Mouse (Mus musculus) embryonic facial prominence, embryonic 14.5 days (tissue): Measurements from ENCODE around the gene Dnajc24. TPM values are rescaled to one million over a fixed set of nuclear protein-coding genes. Genes with fewer than 3 reads are reported as not detected.

Experiments
- microRNA-seq: library from miRNA; unstranded; fragments of <30 nt; microRNA quantifications from one replicate; pipeline ENCODE4, GENCODE M21; 2016; ENCODE audit warnings: borderline number of aligned reads
- polyA plus RNA-seq: library from polyadenylated mRNA; unstranded; fragments of >200 nt; fragmentation: Nextera tagmentation; extraction: Ambion mirVana; gene quantifications from 2 replicates; pipeline ENCODE4 v1.2.1, GENCODE M21; 2014

The Dnajc24 gene
- polyA plus RNA-seq, 1 experiment from 2014 or later, result 31.4 TPM

Small RNAs within 50 kb of the gene (microRNA-seq; reads per million reads assigned to microRNA genes)
- gene Gm22002, result not detected

Other genes with a start within 250 kb of the Dnajc24 start
- gene Elp4, start 99.0 kb downstream of the Dnajc24 start, polyA plus RNA-seq, result 28.8 and 32.3 TPM in 2 replicates
- 138 and 145 TPM in 2 replicates for gene Immp1l, start 98.9 kb downstream of the Dnajc24 start, polyA plus RNA-seq